Mouse (Mus musculus) bone marrow macrophage, adult 2 months (primary cell): Measurements from ENCODE around the gene Tmem220.

Source experiments
- CTCF ChIP-seq: IDR thresholded peaks from 2 replicates; pipeline ENCODE4 v1.5.1; 2012; ENCODE audit warnings: low read depth, mild to moderate bottlenecking, low read length, moderate library complexity
- POLR2A ChIP-seq: IDR thresholded peaks from 2 replicates; pipeline ENCODE4 v1.6.1; 2012; ENCODE audit warnings: mild to moderate bottlenecking, low read depth, low read length, borderline replicate concordance

DNA sequence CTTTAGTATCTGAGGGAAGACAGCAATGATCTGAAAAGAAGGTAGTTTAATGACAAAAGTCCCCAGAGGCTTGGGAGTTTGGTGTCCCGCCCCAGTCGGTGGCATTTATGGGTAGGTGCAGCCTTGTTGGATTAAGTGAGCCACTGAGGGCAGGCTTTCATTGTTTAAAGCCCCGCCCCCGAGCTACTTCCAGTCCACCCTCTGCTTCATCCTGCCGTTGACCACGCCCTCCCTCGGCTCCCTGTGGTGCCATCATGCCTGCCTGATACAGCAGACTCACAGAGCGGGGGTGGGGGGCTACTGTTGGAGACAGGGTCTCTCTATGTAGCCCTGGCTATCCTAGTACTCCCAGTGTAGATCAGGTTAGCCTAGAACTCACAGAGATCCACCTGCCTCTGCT is 18.1 kb downstream of the Tmem220 start:
- TF ChIP-seq CTCF (no peak), POLR2A (no peak)
